Mouse (Mus musculus) lung, adult 18-20 months (tissue): ENCODE results near the gene Apbb2.
A peak's percentile ranks its signal among the peaks of the same experiment; 100 is the strongest.

Source experiments
- DNase-seq, 2 experiments: peaks; one replicate each; pipeline ENCODE4 v3.0.0; 2022; ENCODE audit warnings: mixed read lengths in 2 of 2

Gene Apbb2

GRCm38 (mm10) chr5:66545573-66546141 is 72.9 kb downstream of the Apbb2 start:
- no peak for DNase-seq

- peak; percentile 59 to 76 for DNase-seq
These were observed 74.8 kb downstream of the Apbb2 start for GRCm38 (mm10) chr5:66543761-66544160.

- DNase-seq, result no peak
These were observed 75.2 kb downstream of the Apbb2 start for GRCm38 (mm10) chr5:66543344-66543743.

- DNase-seq, result no peak
These were observed 76.1 kb downstream of the Apbb2 start for GRCm38 (mm10) chr5:66542521-66542920.

GRCm38 (mm10) chr5:66541385-66541784 is 77.2 kb downstream of the Apbb2 start:
- DNase-seq, result no peak

- no peak for DNase-seq
These were observed 78.3 kb downstream of the Apbb2 start for GRCm38 (mm10) chr5:66540246-66540645.

GRCm38 (mm10) chr5:66537811-66538210 is 80.8 kb downstream of the Apbb2 start:
- DNase-seq, result no peak

GRCm38 (mm10) chr5:66536696-66537358 is 81.8 kb downstream of the Apbb2 start:
- peak in 1 of 2 experiments; percentile 41 for DNase-seq

GRCm38 (mm10) chr5:66535566-66536236 is 82.9 kb downstream of the Apbb2 start:
- DNase-seq, result no peak

- peak; percentile 85 to 87 for DNase-seq
These were observed 84.7 kb downstream of the Apbb2 start for GRCm38 (mm10) chr5:66533711-66534425.

GRCm38 (mm10) chr5:66532827-66533226 is 85.8 kb downstream of the Apbb2 start:
- DNase-seq, result peak; percentile 59 to 62

- DNase-seq, result no peak
These were observed 88.2 kb downstream of the Apbb2 start for GRCm38 (mm10) chr5:66530361-66530760.

GRCm38 (mm10) chr5:66529631-66530030 is 89.0 kb downstream of the Apbb2 start:
- no peak for DNase-seq

- DNase-seq, result no peak
These were observed 90.0 kb downstream of the Apbb2 start for GRCm38 (mm10) chr5:66528567-66528966.

- DNase-seq, result no peak
These were observed 91.5 kb downstream of the Apbb2 start for GRCm38 (mm10) chr5:66527090-66527489.

GRCm38 (mm10) chr5:66525002-66525401 is 93.6 kb downstream of the Apbb2 start:
- no peak for DNase-seq

- DNase-seq, result peak in 1 of 2 experiments; percentile 36
These were observed 94.7 kb downstream of the Apbb2 start for GRCm38 (mm10) chr5:66523681-66524503.

- DNase-seq, result no peak
These were observed 97.3 kb downstream of the Apbb2 start for GRCm38 (mm10) chr5:66521250-66521649.

GRCm38 (mm10) chr5:66519511-66519910 is 99.1 kb downstream of the Apbb2 start:
- no peak for DNase-seq

- peak in 1 of 2 experiments; percentile 28 for DNase-seq
These were observed 100.1 kb downstream of the Apbb2 start for GRCm38 (mm10) chr5:66518411-66519006.

GRCm38 (mm10) chr5:66517503-66517902 is 101.1 kb downstream of the Apbb2 start:
- no peak for DNase-seq

- no peak for DNase-seq
These were observed 102.3 kb downstream of the Apbb2 start for GRCm38 (mm10) chr5:66516311-66516710.
